Mouse (Mus musculus) erythroblast, adult 5-6 weeks (primary cell): ENCODE data around the gene Pdilt. TPM values are rescaled to one million over a fixed set of nuclear protein-coding genes. Genes with fewer than 3 reads are reported as not detected.
"Not testable (repeated sequence)": the region's sequence is repeated elsewhere in the genome, so short reads cannot be mapped to it uniquely, and the experiment has no call there.

Source experiments
- ATAC-seq: replicated peaks from 2 replicates; pipeline ENCODE4 v1.8.0; 2016; ENCODE audit warnings: moderate number of reproducible peaks, mild to moderate bottlenecking, moderate TSS enrichment, inconsistent platforms; ENCODE audit not compliant: poor library complexity, low FRiP score, severe bottlenecking
- total RNA-seq, 2 experiments: library from RNA; stranded (forward) in 1 of 2; stranded (reverse) in 1 of 2; fragments of 150-400 nt in 1 of 2; fragments of 200-764, 138-1000 nt in 1 of 2; gene quantifications; 2 replicates each; pipeline versions ENCODE4 v1.2.3 to v1.2.4; 2015 to 2017; ENCODE audit warnings: low replicate concordance in 2 of 2

Pdilt gene
- total RNA-seq (2015; ENCODE audit: low replicate concordance) = not detected in 2 replicates
- total RNA-seq (2017; ENCODE audit: low replicate concordance) = not detected in 2 replicates

GRCm38 (mm10) chr7:119523389-119523788 is at the start of gene Pdilt:
Pdilt (minus strand) TSS chr7:119523489.
- ATAC-seq = no peak

DNA sequence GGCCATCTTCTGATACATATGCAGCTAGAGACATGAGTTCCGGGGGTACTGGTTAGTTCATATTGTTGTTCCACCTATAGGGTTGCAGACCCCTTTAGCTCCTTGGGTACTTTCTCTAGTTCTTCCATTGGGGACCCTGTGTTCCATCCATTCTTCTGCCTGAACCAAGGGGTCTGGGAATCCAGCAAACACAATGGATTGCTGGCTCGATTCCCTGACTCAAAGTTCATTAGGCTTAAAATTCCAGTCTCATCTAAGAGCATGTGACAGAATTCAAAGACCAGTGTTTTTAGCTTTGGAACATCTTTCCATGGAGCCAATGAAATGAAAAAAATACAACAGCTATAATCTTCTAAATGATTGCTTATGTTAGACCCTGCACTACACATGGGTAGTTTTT is 39.2 kb upstream of the Pdilt start:
- ATAC-seq = not testable (repeated sequence)

GRCm38 (mm10) chr7:119561441-119561840 is 38.2 kb upstream of the Pdilt start:
- ATAC-seq = no peak

DNA sequence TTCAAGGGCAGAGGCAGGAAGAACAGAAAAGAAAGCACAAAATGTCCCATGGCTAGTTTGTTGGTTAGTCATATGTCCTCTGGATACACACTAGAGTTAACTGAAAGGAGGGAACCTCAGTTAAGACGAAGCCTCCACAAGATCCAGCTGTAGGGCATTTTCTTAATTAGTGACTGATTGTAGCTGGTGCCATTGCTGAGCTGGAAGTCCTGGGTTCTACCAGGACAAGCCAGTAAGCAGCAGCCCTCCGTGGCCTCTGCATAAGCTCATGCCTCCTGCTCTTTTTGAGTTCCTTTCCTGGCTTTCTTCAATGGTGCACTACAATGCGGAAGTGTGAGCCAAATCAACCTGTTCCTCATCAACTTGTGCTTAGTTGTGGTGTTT is 37.2 kb upstream of the Pdilt start:
- ATAC-seq = no peak

DNA sequence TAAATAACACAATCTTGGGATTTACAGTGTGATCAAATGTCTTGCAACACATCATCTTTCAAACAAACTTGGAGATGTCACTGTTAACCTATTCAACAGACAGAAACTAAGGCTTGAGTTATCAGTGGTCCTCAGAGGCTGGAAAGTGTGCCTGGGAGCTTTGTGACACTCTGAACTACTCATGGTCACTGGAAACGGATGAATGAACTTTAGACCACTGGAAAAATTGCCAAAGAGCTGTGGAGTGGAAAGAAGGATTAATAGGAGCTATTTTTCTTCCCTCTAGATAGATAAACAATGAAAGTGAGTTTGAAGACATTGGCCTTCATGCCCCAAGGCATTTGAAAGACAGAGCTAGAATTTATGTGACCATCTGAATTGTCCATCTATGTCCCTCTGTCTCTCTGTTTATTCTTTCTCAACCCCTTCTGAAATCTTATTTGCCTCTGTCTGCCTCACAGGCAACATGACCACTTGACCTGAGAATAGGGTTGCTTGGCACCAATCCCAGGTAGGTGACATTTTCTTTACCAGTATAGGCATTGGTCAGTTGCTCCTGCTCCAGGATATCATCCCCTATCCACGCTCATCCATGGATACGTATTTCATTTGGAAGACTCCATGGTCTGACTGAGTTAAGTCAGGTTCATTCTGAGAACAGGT is 36.6 kb upstream of the Pdilt start:
- no peak for ATAC-seq

DNA sequence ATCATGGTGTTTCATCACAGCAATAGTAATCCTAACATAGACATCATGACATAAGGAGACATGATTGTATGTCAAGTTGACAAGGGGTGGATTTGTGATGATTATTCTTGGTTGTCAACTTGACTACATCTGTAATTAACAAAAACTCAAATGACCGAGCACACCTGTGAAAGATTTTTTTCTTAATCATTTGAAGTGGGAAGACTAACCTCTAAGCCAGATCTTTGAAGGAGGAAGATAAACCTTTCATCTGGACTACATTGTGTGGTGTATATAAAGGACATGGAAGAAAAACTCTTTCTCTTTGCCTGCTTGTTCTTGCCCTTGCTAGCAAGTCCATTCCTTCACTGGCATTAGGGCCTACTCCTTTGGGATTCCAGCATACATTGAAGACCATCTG is 30.8 kb upstream of the Pdilt start, which contains the start of gene Acsm2:
Gene Acsm2 (plus strand): TSS at position 301 of the 400 bp plus-strand sequence.
- ATAC-seq = no peak

DNA sequence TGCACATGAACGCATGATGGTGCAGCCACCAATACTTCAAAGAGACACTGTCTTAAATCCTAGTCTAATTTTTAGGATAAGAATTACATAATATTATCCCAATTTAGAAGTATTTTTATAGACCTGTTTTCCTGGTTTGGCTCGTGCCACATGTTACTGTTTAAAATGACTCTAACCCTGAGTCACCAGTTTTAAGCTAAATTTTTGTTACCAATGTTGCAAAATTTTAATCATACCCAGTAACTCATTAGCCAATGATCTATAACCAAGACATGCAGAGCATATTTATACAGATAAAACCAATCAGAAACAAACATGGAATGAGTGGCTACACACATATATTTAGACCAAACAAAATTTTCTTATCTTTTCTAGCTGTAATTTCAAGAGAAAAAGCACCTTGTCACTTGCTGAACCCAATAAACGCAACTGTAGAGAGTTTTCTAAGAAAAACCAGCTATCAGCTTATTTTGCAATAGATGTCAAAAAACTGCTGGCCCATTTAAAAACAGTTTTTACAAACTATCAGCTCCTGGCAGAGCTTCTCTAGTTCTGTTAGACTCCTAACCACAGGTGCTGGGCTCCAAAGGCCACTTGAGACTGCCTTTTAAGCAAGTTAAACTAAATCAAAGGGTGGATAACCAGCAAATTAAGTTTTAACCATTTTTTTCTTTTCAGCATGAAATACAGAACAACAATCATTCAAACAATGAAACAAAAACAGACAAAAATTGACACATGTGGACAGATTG is 27.4 kb upstream of the Pdilt start:
- no peak for ATAC-seq

DNA sequence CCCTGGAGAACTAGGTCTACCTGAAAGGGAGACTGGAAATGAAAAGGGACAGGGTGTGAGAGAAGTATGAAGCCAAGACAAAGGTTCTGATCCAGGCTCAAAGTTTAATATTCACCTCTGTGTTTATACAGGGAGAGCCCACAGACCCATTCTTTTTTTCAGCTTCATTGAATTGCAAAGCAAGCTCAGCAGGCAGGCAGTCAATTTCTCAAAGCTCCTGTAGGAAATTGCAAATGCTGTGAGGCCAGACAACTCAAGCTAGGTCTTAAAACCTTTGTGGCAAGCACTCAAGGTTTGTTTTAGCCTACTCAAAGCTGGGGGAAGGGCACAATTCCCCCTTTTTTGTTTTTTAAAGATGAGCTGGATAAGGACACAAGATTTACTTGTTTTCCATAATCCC is 22.3 kb upstream of the Pdilt start:
- ATAC-seq = no peak

- ATAC-seq = no peak
Measured at GRCm38 (mm10) chr7:119542445-119542844, 19.2 kb upstream of the Pdilt start.

DNA sequence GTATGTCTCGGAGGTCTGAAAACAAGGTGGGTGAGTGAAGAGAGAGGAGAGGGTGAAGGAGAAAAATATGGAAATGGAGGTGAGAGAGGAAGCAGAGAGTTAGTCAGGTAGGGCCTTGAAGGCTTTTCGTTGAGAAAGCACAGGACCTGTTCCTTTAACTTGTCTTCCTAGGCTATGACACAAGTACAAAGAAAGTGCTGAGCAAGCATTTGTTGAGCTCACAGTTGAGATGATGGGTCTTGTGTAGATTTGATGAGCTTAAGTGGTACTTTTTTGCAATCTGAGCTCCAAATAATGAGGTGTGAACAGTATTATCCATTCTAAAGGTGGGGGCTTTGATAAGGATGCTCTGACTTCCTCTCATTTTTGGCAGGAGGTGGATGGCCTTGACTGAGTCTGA is 11.1 kb upstream of the Pdilt start:
- no peak for ATAC-seq

DNA sequence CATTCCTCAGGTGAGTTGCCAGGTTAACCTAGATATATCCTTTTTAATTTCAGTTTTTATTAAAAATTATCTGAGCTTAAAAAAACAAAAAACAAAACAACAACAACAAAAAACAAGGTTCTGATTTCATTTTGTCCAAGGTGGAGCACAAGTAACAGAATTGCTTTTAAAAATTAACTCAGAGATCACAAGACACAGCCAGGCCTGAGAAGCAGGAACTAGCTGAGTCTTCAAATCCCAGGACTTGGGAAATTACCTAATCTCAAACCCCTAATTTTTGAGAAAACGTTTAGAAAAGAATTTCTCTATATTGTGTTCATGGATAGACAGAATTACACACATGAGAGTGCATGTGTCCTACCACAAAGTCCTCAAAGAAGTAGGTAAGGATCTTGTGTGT is 9.6 kb upstream of the Pdilt start:
- no peak for ATAC-seq

- ATAC-seq = no peak
Measured at GRCm38 (mm10) chr7:119528617-119529016, 5.3 kb upstream of the Pdilt start.

DNA sequence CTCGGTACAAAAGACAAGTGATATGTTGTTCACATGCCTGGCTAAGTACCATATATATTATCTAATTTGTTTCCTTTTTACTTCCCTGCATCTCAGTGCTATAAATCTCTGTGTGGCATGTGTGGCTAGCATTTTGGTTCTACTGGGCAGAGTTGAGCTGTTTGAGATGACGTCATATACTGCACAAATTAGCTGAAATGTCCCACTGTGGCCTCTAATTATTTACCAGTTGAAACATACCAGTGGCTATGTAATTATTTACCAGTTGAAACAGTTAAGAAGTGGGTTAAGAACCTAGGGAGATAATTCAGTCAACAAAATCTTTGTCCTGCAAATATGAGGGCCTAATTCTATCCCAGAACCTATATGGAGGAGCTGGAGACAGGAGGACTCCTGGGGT is 4.3 kb upstream of the Pdilt start:
- no peak for ATAC-seq

GRCm38 (mm10) chr7:119527135-119527534 is 3.8 kb upstream of the Pdilt start:
- no peak for ATAC-seq

DNA sequence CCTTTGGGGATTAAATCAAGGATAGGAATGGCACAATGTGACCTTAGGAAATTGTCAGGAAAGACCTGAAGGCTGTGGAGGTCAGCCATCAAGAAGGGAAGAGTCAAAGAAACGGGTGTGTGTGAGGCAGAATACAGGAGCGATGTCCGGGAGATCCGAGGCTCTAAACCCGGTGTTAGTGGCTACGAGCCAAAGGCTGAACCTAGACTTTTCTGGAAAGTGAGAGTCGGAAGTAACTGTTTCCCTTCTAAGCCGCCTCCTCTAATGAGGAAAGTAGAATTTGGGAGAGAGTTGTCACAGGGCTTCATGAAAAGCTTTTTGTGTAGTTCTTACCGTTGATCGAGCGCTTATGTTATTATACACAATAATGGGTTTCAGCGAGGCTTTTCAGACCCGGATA is 3.2 kb upstream of the Pdilt start:
- no peak for ATAC-seq

GRCm38 (mm10) chr7:119525881-119526281 is 2.6 kb upstream of the Pdilt start:
- ATAC-seq = no peak

GRCm38 (mm10) chr7:119522385-119522784 is 904 bp downstream of the Pdilt start:
- ATAC-seq = no peak

GRCm38 (mm10) chr7:119521816-119522215 is 1.5 kb downstream of the Pdilt start:
- no peak for ATAC-seq

GRCm38 (mm10) chr7:119519654-119520053 is 3.6 kb downstream of the Pdilt start:
- ATAC-seq = no peak

- ATAC-seq = no peak
Measured at GRCm38 (mm10) chr7:119519163-119519562, 4.1 kb downstream of the Pdilt start, which contains the start of gene Acsm5. Acsm5 (plus strand) TSS chr7:119519463.

- no peak for ATAC-seq
Measured at GRCm38 (mm10) chr7:119516272-119516558, 7.1 kb downstream of the Pdilt start.
